Mouse (Mus musculus) midbrain, embryonic 15.5 days (tissue): ENCODE results near the gene Satb1. TPM values are rescaled to one million over a fixed set of nuclear protein-coding genes. Genes with fewer than 3 reads are reported as not detected.

Source experiments
- ATAC-seq: fragments of 200-750 bp; cut with Nextera tagmentation; replicated peaks from 2 replicates; pipeline ENCODE4 v1.8.0; 2017; ENCODE audit warnings: moderate TSS enrichment
- H3K27ac ChIP-seq: fragments of 300-500 bp; sonication (generic); 2 replicates; pipeline ENCODE4 v1.5.1; 2015; ENCODE audit warnings: mild to moderate bottlenecking, inconsistent platforms
- H3K27me3 ChIP-seq: fragments of 300-500 bp; sonication (generic); replicated peaks from 2 replicates; pipeline ENCODE4 v1.6.1; 2015; ENCODE audit warnings: inconsistent platforms
- H3K36me3 ChIP-seq: fragments of 300-500 bp; sonication (generic); replicated peaks from 2 replicates; pipeline ENCODE4 v1.6.1; 2015; ENCODE audit warnings: inconsistent platforms
- H3K4me1 ChIP-seq: fragments of 300-500 bp; sonication (generic); 2 replicates; pipeline ENCODE4 v1.6.1; 2015; ENCODE audit warnings: inconsistent platforms
- H3K4me2 ChIP-seq: fragments of 300-500 bp; sonication (generic); 2 replicates; pipeline ENCODE4 v1.6.1; 2015; ENCODE audit warnings: inconsistent platforms, mild to moderate bottlenecking, moderate library complexity
- H3K4me3 ChIP-seq: fragments of 300-500 bp; sonication (generic); 2 replicates; pipeline ENCODE4 v1.5.1; 2015; ENCODE audit warnings: mild to moderate bottlenecking, inconsistent platforms
- H3K9ac ChIP-seq: fragments of 300-500 bp; sonication (generic); 2 replicates; pipeline ENCODE4 v1.6.1; 2015; ENCODE audit warnings: mild to moderate bottlenecking, inconsistent platforms
- H3K9me3 ChIP-seq: fragments of 300-500 bp; sonication (generic); 2 replicates; pipeline ENCODE4 v1.6.1; 2016; ENCODE audit warnings: inconsistent platforms
- WGBS: fragments of 180-500 bp; shearing (Covaris S2); methylation state at CpG from one replicate; pipeline ENCODE4 v1.1.7; 2015; ENCODE audit warnings: mixed read lengths; 5-methylcytosine and 5-hydroxymethylcytosine counted together
- polyA plus RNA-seq: library from polyadenylated mRNA; unstranded; fragments of >200 nt; fragmentation: Nextera tagmentation; extraction: Ambion mirVana; gene quantifications from 2 replicates; pipeline ENCODE4 v1.2.1, GENCODE M21; 2015

Gene Satb1
- polyA plus RNA-seq: 21.5 and 24.1 TPM in 2 replicates

- no peaks in the 10 kb centered on the region for H3K36me3 ChIP-seq
- no peaks in the 10 kb centered on the region for H3K9me3 ChIP-seq
- 1% methylated on average over 31 of the region's 52 CpGs for WGBS
- H3K4me3 ChIP-seq: peak within 1 kb of the TSS; percentile 75
- H3K27me3 ChIP-seq: peaks cover 26% of the 10 kb centered on the region
- peak within 1 kb of the TSS; percentile 23; the same call in 1 of the 2 replicates for H3K27ac ChIP-seq
- ATAC-seq: peak; percentile 94
- H3K9ac ChIP-seq: peak within 1 kb of the TSS; percentile 70
- peaks cover 24% of the 10 kb centered on the region for H3K4me1 ChIP-seq
- peak within 1 kb of the TSS; percentile 99 for H3K4me2 ChIP-seq
These were observed at the start of gene Satb1 for GRCm38 (mm10) chr17:51832900-51833577. Satb1 (minus strand) TSS chr17:51833290.

GRCm38 (mm10) chr17:51882566-51882965 lies 49.5 kb upstream of the Satb1 start:
- Histone ChIP-seq H3K9me3 (no peaks in the 10 kb centered on the region), H3K4me2 (no peak overlapping the region), H3K4me1 (no peaks in the 10 kb centered on the region), H3K36me3 (no peaks in the 10 kb centered on the region), H3K27ac (no peak overlapping the region), H3K27me3 (no peaks in the 10 kb centered on the region), H3K9ac (no peak overlapping the region), H3K4me3 (no peak overlapping the region)
- ATAC-seq: no peak
- WGBS: 98% methylated on average over 12 of the region's 12 CpGs

GRCm38 (mm10) chr17:51880895-51881622 lies 48.0 kb upstream of the Satb1 start:
- Histone ChIP-seq H3K9me3 (no peaks in the 10 kb centered on the region), H3K4me2 (no peak overlapping the region), H3K27ac (no peak overlapping the region), H3K9ac (no peak overlapping the region), H3K4me3 (no peak overlapping the region), H3K27me3 (no peaks in the 10 kb centered on the region), H3K36me3 (no peaks in the 10 kb centered on the region), H3K4me1 (no peaks in the 10 kb centered on the region)
- 34% methylated on average over 8 of the region's 8 CpGs for WGBS
- ATAC-seq: no peak

- H3K9ac ChIP-seq: no peak overlapping the region
- no peak overlapping the region for H3K27ac ChIP-seq
- no peaks in the 10 kb centered on the region for H3K9me3 ChIP-seq
- no peak overlapping the region for H3K4me3 ChIP-seq
- H3K4me2 ChIP-seq: no peak overlapping the region
- H3K4me1 ChIP-seq: no peaks in the 10 kb centered on the region
- WGBS: 8% methylated on average over 9 of the region's 9 CpGs
- no peaks in the 10 kb centered on the region for H3K36me3 ChIP-seq
- H3K27me3 ChIP-seq: no peaks in the 10 kb centered on the region
- ATAC-seq: no peak
These were observed 47.1 kb upstream of the Satb1 start for GRCm38 (mm10) chr17:51880221-51880620.

- Histone ChIP-seq H3K4me3 (no peak overlapping the region), H3K27ac (no peak overlapping the region), H3K4me1 (no peaks in the 10 kb centered on the region), H3K36me3 (no peaks in the 10 kb centered on the region), H3K9me3 (no peaks in the 10 kb centered on the region), H3K27me3 (no peaks in the 10 kb centered on the region), H3K4me2 (no peak overlapping the region), H3K9ac (no peak overlapping the region)
- 85% methylated on average over 5 of the region's 5 CpGs for WGBS
- no peak for ATAC-seq
These were observed 46.6 kb upstream of the Satb1 start for GRCm38 (mm10) chr17:51879736-51880135.

GRCm38 (mm10) chr17:51879171-51879570 lies 46.1 kb upstream of the Satb1 start:
- Histone ChIP-seq H3K4me3 (no peak overlapping the region), H3K4me2 (no peak overlapping the region), H3K9me3 (no peaks in the 10 kb centered on the region), H3K36me3 (no peaks in the 10 kb centered on the region), H3K4me1 (no peaks in the 10 kb centered on the region), H3K27ac (no peak overlapping the region), H3K9ac (no peak overlapping the region), H3K27me3 (no peaks in the 10 kb centered on the region)
- 85% methylated on average over 2 of the region's 2 CpGs for WGBS
- no peak for ATAC-seq

GRCm38 (mm10) chr17:51876471-51876870 lies 43.4 kb upstream of the Satb1 start:
- H3K9me3 ChIP-seq: no peaks in the 10 kb centered on the region
- H3K4me1 ChIP-seq: no peaks in the 10 kb centered on the region
- H3K4me2 ChIP-seq: no peak overlapping the region
- no peak overlapping the region for H3K4me3 ChIP-seq
- 88% methylated on average over 5 of the region's 5 CpGs for WGBS
- H3K36me3 ChIP-seq: no peaks in the 10 kb centered on the region
- no peak overlapping the region for H3K27ac ChIP-seq
- no peak for ATAC-seq
- H3K9ac ChIP-seq: no peak overlapping the region
- no peaks in the 10 kb centered on the region for H3K27me3 ChIP-seq

- no peaks in the 10 kb centered on the region for H3K36me3 ChIP-seq
- WGBS: 91% methylated on average over 4 of the region's 4 CpGs
- H3K4me3 ChIP-seq: no peak overlapping the region
- H3K4me1 ChIP-seq: no peaks in the 10 kb centered on the region
- no peak overlapping the region for H3K9ac ChIP-seq
- no peak for ATAC-seq
- H3K4me2 ChIP-seq: no peak overlapping the region
- H3K9me3 ChIP-seq: no peaks in the 10 kb centered on the region
- no peaks in the 10 kb centered on the region for H3K27me3 ChIP-seq
- no peak overlapping the region for H3K27ac ChIP-seq
These were observed 24.5 kb upstream of the Satb1 start for GRCm38 (mm10) chr17:51857616-51858015.

GRCm38 (mm10) chr17:51856332-51856731 lies 23.2 kb upstream of the Satb1 start:
- Histone ChIP-seq H3K9ac (no peak overlapping the region), H3K9me3 (no peaks in the 10 kb centered on the region), H3K4me2 (no peak overlapping the region), H3K4me3 (no peak overlapping the region), H3K27ac (no peak overlapping the region), H3K36me3 (no peaks in the 10 kb centered on the region), H3K27me3 (no peaks in the 10 kb centered on the region), H3K4me1 (no peaks in the 10 kb centered on the region)
- no peak for ATAC-seq
- 90% methylated on average over 3 of the region's 3 CpGs for WGBS

GRCm38 (mm10) chr17:51855261-51855660 lies 22.2 kb upstream of the Satb1 start:
- no peak overlapping the region for H3K27ac ChIP-seq
- no peaks in the 10 kb centered on the region for H3K27me3 ChIP-seq
- 85% methylated on average over 3 of the region's 3 CpGs for WGBS
- no peak overlapping the region for H3K9ac ChIP-seq
- H3K36me3 ChIP-seq: no peaks in the 10 kb centered on the region
- H3K4me3 ChIP-seq: no peak overlapping the region
- no peak overlapping the region for H3K4me2 ChIP-seq
- ATAC-seq: no peak
- no peaks in the 10 kb centered on the region for H3K9me3 ChIP-seq
- H3K4me1 ChIP-seq: no peaks in the 10 kb centered on the region

- Histone ChIP-seq H3K27ac (no peak overlapping the region), H3K4me2 (no peak overlapping the region), H3K4me1 (no peaks in the 10 kb centered on the region), H3K9ac (no peak overlapping the region), H3K4me3 (no peak overlapping the region), H3K9me3 (no peaks in the 10 kb centered on the region), H3K36me3 (no peaks in the 10 kb centered on the region), H3K27me3 (no peaks in the 10 kb centered on the region)
- WGBS: 87% methylated on average over 5 of the region's 5 CpGs
- no peak for ATAC-seq
These were observed 20.9 kb upstream of the Satb1 start for GRCm38 (mm10) chr17:51853952-51854351.

GRCm38 (mm10) chr17:51840596-51840995 lies 7.5 kb upstream of the Satb1 start:
- WGBS: 65% methylated on average over 6 of the region's 6 CpGs
- Histone ChIP-seq H3K9me3 (no peaks in the 10 kb centered on the region), H3K9ac (no peak overlapping the region)

GRCm38 (mm10) chr17:51839484-51839883 lies 6.4 kb upstream of the Satb1 start:
- ATAC-seq: no peak
- Histone ChIP-seq H3K9ac (no peak overlapping the region), H3K4me3 (no peak overlapping the region), H3K4me1 (no peaks in the 10 kb centered on the region), H3K27ac (no peak overlapping the region), H3K36me3 (no peaks in the 10 kb centered on the region), H3K27me3 (peaks cover 9% of the 10 kb centered on the region; the same call in 1 of the 2 replicates), H3K9me3 (no peaks in the 10 kb centered on the region), H3K4me2 (no peak overlapping the region)
- 65% methylated on average over 5 of the region's 5 CpGs for WGBS

More at GRCm38 (mm10) chr17:51840596-51840995, 7.5 kb upstream of the Satb1 start:
- H3K36me3 ChIP-seq: no peaks in the 10 kb centered on the region
- no peak overlapping the region for H3K4me3 ChIP-seq
- H3K27me3 ChIP-seq: peaks cover 3% of the 10 kb centered on the region; the same call in 1 of the 2 replicates
- H3K4me2 ChIP-seq: no peak overlapping the region
- H3K27ac ChIP-seq: no peak overlapping the region
- ATAC-seq: no peak
- no peaks in the 10 kb centered on the region for H3K4me1 ChIP-seq
